Mouse (Mus musculus) forebrain, embryonic 14.5 days (tissue): ENCODE measurements at regions not wholly inside any gene's neighbourhood (a gene's known extent, or its start where the extent isn't known, plus 50 kb on each side); places are given as distances from the start of the nearest gene placed in this dataset.
A peak's percentile ranks its signal among the peaks of the same experiment; 100 is the strongest.

Experiments
- ATAC-seq: fragments of 200-750 bp; cut with Nextera tagmentation; 2 replicates; pipeline ENCODE4 v1.8.0; 2017; ENCODE audit warnings: mild to moderate bottlenecking, moderate library complexity
- DNase-seq: peaks from one replicate; pipeline ENCODE4 v3.0.0-alpha.2; 2015; ENCODE audit warnings: low spot score
- H3K27ac ChIP-seq: fragments of 300-500 bp; sonication (generic); 2 replicates; pipeline ENCODE4 v1.5.1; 2014; ENCODE audit warnings: low read depth, mild to moderate bottlenecking, control low read depth, low read length, moderate library complexity
- H3K27me3 ChIP-seq: fragments of 300-500 bp; sonication (generic); replicated peaks from 2 replicates; pipeline ENCODE4 v1.6.1; 2014; ENCODE audit warnings: low read length, control low read depth, mixed read lengths; ENCODE audit not compliant: control insufficient read depth, insufficient read depth
- H3K36me3 ChIP-seq: fragments of 300-500 bp; sonication (generic); 2 replicates; pipeline ENCODE4 v1.6.1; 2014; ENCODE audit warnings: low read length, control low read depth; ENCODE audit not compliant: control insufficient read depth, insufficient read depth
- H3K4me1 ChIP-seq: fragments of 300-500 bp; sonication (generic); 2 replicates; pipeline ENCODE4 v1.6.1; 2014; ENCODE audit warnings: antibody characterized with exemption, low read length, control low read depth; ENCODE audit not compliant: control insufficient read depth, insufficient read depth
- H3K4me2 ChIP-seq: fragments of 300-500 bp; sonication (generic); 2 replicates; pipeline ENCODE4 v1.6.1; 2014; ENCODE audit warnings: mild to moderate bottlenecking, control low read depth, low read length
- H3K4me3 ChIP-seq: fragments of 300-500 bp; sonication (generic); 2 replicates; pipeline ENCODE4 v1.5.1; 2014; ENCODE audit warnings: low read depth, low read length, control low read depth
- H3K9ac ChIP-seq: fragments of 300-500 bp; sonication (generic); 2 replicates; pipeline ENCODE4 v1.6.1; 2014; ENCODE audit warnings: mild to moderate bottlenecking, low read length, control low read depth, moderate library complexity
- H3K9me3 ChIP-seq: fragments of 300-500 bp; sonication (generic); replicated peaks from 2 replicates; pipeline ENCODE4 v1.6.1; 2016; ENCODE audit warnings: low read length, control low read depth, mixed read lengths; ENCODE audit not compliant: control insufficient read depth
- WGBS: fragments of 180-500 bp; shearing (Covaris S2); extraction: QIAGEN DNeasy Blood & Tissue Kit; methylation state at CpG from one replicate; pipeline ENCODE4 v1.1.7; 2014; 5-methylcytosine and 5-hydroxymethylcytosine counted together

DNA sequence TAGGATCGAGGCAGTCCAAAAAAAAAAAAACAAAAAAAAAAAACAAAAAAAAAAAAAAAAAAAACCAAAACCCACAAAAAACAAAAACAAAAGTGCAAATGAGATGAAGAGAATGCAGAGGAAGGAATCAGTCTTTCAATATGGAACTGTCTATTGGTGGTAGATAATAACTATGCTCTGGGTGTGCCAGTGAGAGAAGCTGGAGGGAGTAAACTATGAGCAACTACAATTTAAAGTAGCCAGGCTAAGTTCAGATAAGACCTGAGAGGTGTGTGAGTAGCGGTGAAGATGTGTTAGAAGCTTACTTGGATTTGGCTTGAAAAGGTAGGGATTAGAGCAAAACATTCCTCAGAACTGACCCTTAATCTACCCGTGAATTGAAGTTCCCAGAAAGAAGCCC is 200.1 kb upstream of the Egfl6 start:
- H3K9me3 ChIP-seq, result no peaks in the 10 kb centered on the region
- H3K27ac ChIP-seq, result no peak overlapping the region
- 73% methylated on average over 3 of the region's 3 CpGs for WGBS
- H3K9ac ChIP-seq, result no peak overlapping the region
- ATAC-seq, result no peak
- H3K4me1 ChIP-seq, result no peaks in the 10 kb centered on the region
- H3K27me3 ChIP-seq, result no peaks in the 10 kb centered on the region
- H3K4me2 ChIP-seq, result no peak overlapping the region
- H3K36me3 ChIP-seq, result no peaks in the 10 kb centered on the region
- no peak overlapping the region for H3K4me3 ChIP-seq
- DNase-seq, result no peak

DNA sequence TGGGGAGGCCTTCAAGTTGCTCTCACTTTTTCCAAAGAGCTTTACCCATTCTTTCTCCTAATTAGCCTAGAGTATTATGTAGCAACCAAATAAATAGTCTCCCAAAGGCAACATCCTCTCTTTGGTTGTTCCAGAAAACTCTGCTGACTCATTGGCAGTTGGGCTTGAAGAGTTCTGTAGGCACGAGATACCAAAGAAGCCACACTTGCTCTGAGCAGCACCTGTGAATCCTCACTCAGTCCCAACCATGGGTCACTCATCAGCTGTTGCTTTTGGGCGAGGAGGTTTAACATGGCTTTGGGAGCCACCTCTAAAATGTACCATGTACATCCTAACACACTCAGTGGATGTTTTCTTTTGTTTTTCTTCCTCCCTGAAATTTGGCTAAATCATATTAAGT is 197.9 kb upstream of the Egfl6 start:
- no peak overlapping the region for H3K9ac ChIP-seq
- H3K9me3 ChIP-seq, result no peaks in the 10 kb centered on the region
- WGBS, result 76% methylated on average over 2 of the region's 2 CpGs
- no peak for ATAC-seq
- H3K36me3 ChIP-seq, result no peaks in the 10 kb centered on the region
- H3K4me1 ChIP-seq, result no peaks in the 10 kb centered on the region
- no peak overlapping the region for H3K27ac ChIP-seq
- no peak overlapping the region for H3K4me3 ChIP-seq
- no peak for DNase-seq
- no peak overlapping the region for H3K4me2 ChIP-seq
- H3K27me3 ChIP-seq, result no peaks in the 10 kb centered on the region

DNA sequence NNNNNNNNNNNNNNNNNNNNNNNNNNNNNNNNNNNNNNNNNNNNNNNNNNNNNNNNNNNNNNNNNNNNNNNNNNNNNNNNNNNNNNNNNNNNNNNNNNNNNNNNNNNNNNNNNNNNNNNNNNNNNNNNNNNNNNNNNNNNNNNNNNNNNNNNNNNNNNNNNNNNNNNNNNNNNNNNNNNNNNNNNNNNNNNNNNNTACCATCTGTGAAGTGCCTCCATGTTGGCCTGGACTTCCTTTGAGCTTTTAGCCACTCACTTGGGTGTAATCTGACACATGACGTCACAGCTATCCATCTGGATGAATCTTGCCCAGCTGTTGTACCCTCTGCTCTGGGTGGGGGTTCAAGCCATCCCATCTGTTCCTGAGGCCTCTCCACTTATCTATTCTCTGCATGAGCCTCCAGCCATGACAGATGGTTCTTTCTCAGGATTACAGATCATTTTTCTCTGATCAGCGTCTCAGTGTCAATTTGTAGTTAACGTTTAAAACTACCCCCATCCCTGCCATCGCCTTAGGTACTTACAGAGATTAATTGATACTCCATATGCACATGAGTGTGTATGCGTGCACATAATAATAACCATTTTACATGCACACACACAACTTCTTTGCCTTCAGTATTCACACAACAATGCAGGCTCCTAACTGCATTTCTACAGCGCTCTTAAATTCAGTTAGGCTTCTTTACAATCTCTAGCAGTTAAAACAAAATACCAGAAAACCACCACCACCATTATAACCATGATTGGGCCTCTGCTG is 194.0 kb upstream of the Egfl6 start:
- Histone ChIP-seq H3K36me3 (no peaks in the 10 kb centered on the region), H3K9ac (no peak overlapping the region), H3K4me2 (no peak overlapping the region), H3K9me3 (no peaks in the 10 kb centered on the region), H3K4me1 (no peaks in the 10 kb centered on the region), H3K27me3 (no peaks in the 10 kb centered on the region), H3K4me3 (no peak overlapping the region), H3K27ac (peak overlapping the region; percentile 44; the same call in 1 of the 2 replicates)
- DNase-seq, result peak; percentile 60
- 77% methylated on average over 6 of the region's 6 CpGs for WGBS
- ATAC-seq, result peak; percentile 85

DNA sequence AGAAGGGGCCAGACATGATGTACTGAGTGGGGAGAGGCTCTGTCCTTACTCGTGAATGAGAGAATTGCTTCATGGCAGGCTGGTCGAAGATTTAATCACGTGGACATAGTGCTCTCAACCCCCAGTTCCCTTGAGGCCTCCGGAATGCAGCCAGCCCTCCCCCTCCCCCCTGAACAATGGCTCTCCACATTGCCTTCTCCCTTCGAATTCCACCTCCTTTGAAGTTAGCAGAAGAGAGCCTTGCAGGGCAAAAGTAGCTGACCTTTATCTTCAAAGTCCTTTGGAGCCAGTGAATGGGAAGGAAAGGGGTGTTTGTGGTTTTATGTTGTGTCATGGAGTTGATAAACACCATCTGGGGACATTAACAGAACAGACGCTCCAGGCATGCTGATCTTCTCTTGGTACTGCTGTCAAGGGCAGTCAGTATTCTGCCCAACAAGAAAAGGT is 187.9 kb upstream of the Egfl6 start:
- Histone ChIP-seq H3K27me3 (no peaks in the 10 kb centered on the region), H3K4me1 (no peaks in the 10 kb centered on the region), H3K36me3 (no peaks in the 10 kb centered on the region), H3K27ac (no peak overlapping the region), H3K4me2 (no peak overlapping the region), H3K9me3 (no peaks in the 10 kb centered on the region), H3K9ac (no peak overlapping the region), H3K4me3 (no peak overlapping the region)
- peak; percentile 42; the same call in 1 of the 2 replicates for ATAC-seq
- no peak for DNase-seq
- 27% methylated on average over 6 of the region's 6 CpGs for WGBS

DNA sequence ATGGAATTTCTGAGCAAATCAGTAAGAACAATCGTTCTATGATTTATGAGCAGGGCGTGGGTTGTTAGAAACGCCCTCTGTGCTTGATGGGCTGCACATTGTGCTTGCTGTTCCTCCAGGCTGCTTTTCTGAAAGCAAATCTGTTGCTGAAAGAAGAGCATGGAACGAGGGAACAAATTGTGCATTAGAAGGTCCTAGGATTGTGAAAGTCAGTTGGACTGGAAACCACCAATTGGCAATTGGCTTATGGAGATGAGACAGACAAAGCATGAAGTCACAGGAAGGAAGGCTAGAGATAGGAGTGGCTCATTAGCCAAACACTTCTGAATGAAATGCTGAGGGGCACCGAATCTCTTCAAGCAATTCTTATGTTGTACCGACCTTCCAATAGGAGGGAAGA is 181.5 kb upstream of the Egfl6 start:
- H3K4me1 ChIP-seq, result no peaks in the 10 kb centered on the region
- 76% methylated on average over 6 of the region's 6 CpGs for WGBS
- no peak for ATAC-seq
- no peak overlapping the region for H3K27ac ChIP-seq
- H3K36me3 ChIP-seq, result no peaks in the 10 kb centered on the region
- no peak for DNase-seq
- H3K4me3 ChIP-seq, result no peak overlapping the region
- H3K27me3 ChIP-seq, result no peaks in the 10 kb centered on the region
- no peak overlapping the region for H3K9ac ChIP-seq
- no peak overlapping the region for H3K4me2 ChIP-seq
- H3K9me3 ChIP-seq, result no peaks in the 10 kb centered on the region

DNA sequence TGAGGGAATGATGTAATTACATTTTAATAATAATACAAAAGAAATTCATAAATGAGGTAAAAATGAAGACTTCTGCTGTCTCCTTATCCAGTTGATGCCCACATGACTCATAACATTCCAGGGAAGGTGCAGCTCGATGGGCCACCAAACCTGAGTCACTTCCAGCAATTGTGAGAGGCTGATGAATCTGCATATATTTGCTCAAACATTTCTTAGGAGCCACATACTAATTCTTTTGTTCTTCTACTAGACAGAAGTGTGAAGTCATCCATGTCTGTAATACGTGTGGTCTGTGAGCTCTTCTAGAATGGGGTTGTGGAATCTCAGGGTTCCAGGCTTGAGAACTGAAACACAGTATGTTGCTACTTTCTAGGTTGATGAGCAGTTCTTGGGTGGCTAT is 180.1 kb upstream of the Egfl6 start:
- Histone ChIP-seq H3K36me3 (no peaks in the 10 kb centered on the region), H3K27ac (no peak overlapping the region), H3K9ac (no peak overlapping the region), H3K4me1 (no peaks in the 10 kb centered on the region), H3K9me3 (no peaks in the 10 kb centered on the region), H3K27me3 (no peaks in the 10 kb centered on the region), H3K4me2 (no peak overlapping the region), H3K4me3 (no peak overlapping the region)
- WGBS, result 57% methylated on average over 2 of the region's 2 CpGs
- DNase-seq, result no peak
- no peak for ATAC-seq

DNA sequence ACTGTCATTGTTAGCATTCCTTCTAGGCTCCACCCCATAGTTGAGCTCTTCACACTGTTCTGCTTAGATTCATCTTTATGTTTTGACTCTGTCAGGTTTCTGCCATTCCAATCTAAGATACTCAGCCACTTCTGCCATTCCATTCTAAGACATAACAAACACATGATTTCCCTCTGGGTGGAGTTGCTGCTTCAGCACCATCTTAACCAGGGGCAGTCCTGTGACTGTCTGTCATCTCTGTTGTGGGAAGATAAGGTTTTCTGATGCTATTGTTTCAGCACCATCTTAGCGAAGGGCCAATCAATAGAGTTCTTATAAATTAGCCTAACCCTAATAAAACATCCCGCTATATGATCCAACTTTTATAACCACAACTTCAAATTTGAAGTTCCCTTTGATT is 176.6 kb upstream of the Egfl6 start:
- DNase-seq (no peak), ATAC-seq (no peak)
- Histone ChIP-seq H3K27me3 (no peaks in the 10 kb centered on the region), H3K27ac (no peak overlapping the region), H3K9me3 (no peaks in the 10 kb centered on the region), H3K4me2 (no peak overlapping the region), H3K36me3 (no peaks in the 10 kb centered on the region), H3K9ac (no peak overlapping the region), H3K4me1 (no peaks in the 10 kb centered on the region), H3K4me3 (no peak overlapping the region)
- WGBS, result 85% methylated on average over 2 of the region's 2 CpGs

DNA sequence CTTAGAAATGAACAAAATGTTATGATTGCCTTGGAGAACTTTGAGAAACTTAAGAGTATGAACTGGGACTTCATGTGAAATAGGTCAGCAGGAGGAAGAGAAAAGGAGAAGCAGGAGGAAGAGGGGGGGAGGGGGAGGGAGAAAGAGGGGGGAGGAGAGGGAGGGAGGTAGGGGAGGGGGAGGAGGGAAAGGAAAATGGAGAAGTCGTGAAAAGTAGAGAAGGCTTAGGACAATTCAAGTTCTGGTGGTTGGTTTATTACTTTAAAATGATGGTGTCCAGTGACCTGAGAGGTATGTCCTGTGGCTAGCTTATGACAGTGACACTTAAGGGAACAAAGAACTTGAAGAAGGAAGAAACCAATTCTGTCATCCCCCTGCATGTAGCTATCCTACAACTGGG is 171.6 kb upstream of the Egfl6 start:
- ATAC-seq (no peak), DNase-seq (no peak)
- H3K27me3 ChIP-seq, result no peaks in the 10 kb centered on the region
- H3K9me3 ChIP-seq, result no peaks in the 10 kb centered on the region
- H3K4me2 ChIP-seq, result no peak overlapping the region
- 82% methylated on average over 1 of the region's 1 CpGs for WGBS
- no peak overlapping the region for H3K27ac ChIP-seq
- no peaks in the 10 kb centered on the region for H3K36me3 ChIP-seq
- no peaks in the 10 kb centered on the region for H3K4me1 ChIP-seq
- no peak overlapping the region for H3K4me3 ChIP-seq
- H3K9ac ChIP-seq, result no peak overlapping the region

DNA sequence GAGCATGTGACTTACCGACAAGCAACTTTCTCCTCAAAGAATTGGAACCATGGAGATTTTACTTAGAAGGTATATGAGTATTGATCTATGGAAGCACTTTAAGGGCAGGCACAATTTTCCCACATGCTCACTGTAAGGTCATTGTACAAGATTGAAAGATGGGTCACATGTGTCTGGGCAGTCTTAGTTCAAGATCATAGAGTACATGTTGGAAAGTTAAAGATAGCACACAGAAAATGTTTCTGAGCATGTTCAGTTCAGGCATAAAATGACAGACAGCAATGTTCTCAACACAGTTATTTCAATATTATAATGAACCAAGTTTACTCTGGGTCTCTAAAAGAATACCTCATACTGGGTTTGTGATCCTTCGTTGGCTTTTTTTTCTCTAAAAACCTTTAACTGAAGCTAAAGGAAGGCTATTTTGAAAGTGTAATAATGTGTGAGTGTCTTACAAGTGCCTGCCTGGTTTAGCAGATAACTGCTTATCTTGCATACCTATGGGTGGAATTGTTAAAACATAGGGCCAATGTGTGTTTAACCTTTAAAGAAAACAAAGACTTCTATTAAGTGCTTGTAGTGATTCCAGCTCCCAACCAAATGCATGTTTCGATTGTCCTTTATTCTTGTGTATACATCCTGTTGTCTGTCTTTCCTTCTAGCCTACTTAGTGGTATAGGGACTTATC is 169.6 kb upstream of the Egfl6 start:
- no peak overlapping the region for H3K27ac ChIP-seq
- no peaks in the 10 kb centered on the region for H3K36me3 ChIP-seq
- no peak overlapping the region for H3K4me2 ChIP-seq
- H3K9ac ChIP-seq, result no peak overlapping the region
- no peak for ATAC-seq
- no peak overlapping the region for H3K4me3 ChIP-seq
- H3K4me1 ChIP-seq, result no peaks in the 10 kb centered on the region
- WGBS, result 82% methylated on average over 3 of the region's 3 CpGs
- DNase-seq, result no peak
- no peaks in the 10 kb centered on the region for H3K27me3 ChIP-seq
- H3K9me3 ChIP-seq, result no peaks in the 10 kb centered on the region
